ENCODE assay signal across 8 mouse cellular contexts in genomic region chr17:32162112-32162850, GRCm38 (mm10). TPM values are rescaled to one million over a fixed set of nuclear protein-coding genes. Genes with fewer than 3 reads are reported as not detected.
DNase-seq lines count a peak whose midpoint lies in the region; ATAC-seq and TF ChIP-seq lines count a peak whose summit lies in the region.

No protein-coding gene starts in this region.

- TF ChIP-seq CTCF in bone marrow macrophage, adult 2 months (IDR thresholded peaks at IDR 0.05; ENCODE audit: low read depth, low read length): peak; percentile 65; the same call in 1 of the 2 replicates
- TF ChIP-seq CTCF in heart, postnatal 0 days (IDR thresholded peaks at IDR 0.05; ENCODE audit: low read depth): peak; percentile 53
- peak; percentile 69 for TF ChIP-seq CTCF in liver, postnatal 0 days (IDR thresholded peaks at IDR 0.05; ENCODE audit: low read depth)

- H3K27me3 ChIP-seq in forebrain, embryonic 13.5 days: no peaks in the 10 kb centered on the region
- H3K27me3 ChIP-seq in heart, postnatal 0 days (ENCODE audit: control insufficient read depth, insufficient read depth, low read length): peaks cover 25% of the 10 kb centered on the region
- H3K27me3 ChIP-seq in liver, postnatal 0 days (ENCODE audit: insufficient read depth, low read length): peaks cover 72% of the 10 kb centered on the region
- no peaks in the 10 kb centered on the region for H3K27me3 ChIP-seq in neural tube, embryonic 13.5 days

- peak; percentile 36; the same call in 1 of the 2 replicates for ATAC-seq in forebrain, embryonic 13.5 days
- peak; percentile 11 for ATAC-seq in heart, postnatal 0 days (ENCODE audit: insufficient read depth, low read depth)
- ATAC-seq in liver, postnatal 0 days: no peak
- peak; percentile 44; the same call in 1 of the 2 replicates for ATAC-seq in neural tube, embryonic 13.5 days (ENCODE audit: low read depth)

- H3K4me1 ChIP-seq in bone marrow macrophage, adult 2 months (ENCODE audit: control insufficient read depth, insufficient read depth, low read length): peaks cover 11% of the 10 kb centered on the region
- peaks cover 50% of the 10 kb centered on the region for H3K4me1 ChIP-seq in forebrain, embryonic 13.5 days
- peaks cover 6% of the 10 kb centered on the region; the same call in 1 of the 2 replicates for H3K4me1 ChIP-seq in heart, postnatal 0 days (ENCODE audit: control insufficient read depth, insufficient read depth)
- peaks cover 22% of the 10 kb centered on the region for H3K4me1 ChIP-seq in liver, postnatal 0 days (ENCODE audit: insufficient read depth)
- peaks cover 50% of the 10 kb centered on the region for H3K4me1 ChIP-seq in neural tube, embryonic 13.5 days (replicated peaks)

- H3K27ac ChIP-seq in bone marrow macrophage, adult 2 months (ENCODE audit: insufficient read depth, low read depth, low read length): no peak overlapping the region
- no peak overlapping the region for H3K27ac ChIP-seq in forebrain, embryonic 13.5 days
- peak overlapping the region; percentile 26 for H3K27ac ChIP-seq in heart, postnatal 0 days (ENCODE audit: low read depth)
- H3K27ac ChIP-seq in liver, postnatal 0 days (ENCODE audit: low read depth): no peak overlapping the region
- 0 out of 2 replicates have a peak overlapping the region, but pooled peaks have one; percentile 5 for H3K27ac ChIP-seq in neural tube, embryonic 13.5 days (replicated peaks)

- DNase-seq in B cell, adult 2 months: peak; percentile 66 to 68
- DNase-seq in heart, postnatal 0 days (ENCODE audit: low spot score): no peak
- DNase-seq in kidney, postnatal 10 days: peak; percentile 87
- DNase-seq in liver, postnatal 0 days: peak; percentile 66
- DNase-seq in thymus, postnatal 10 days (ENCODE audit: low spot score in 2 of 2): peak; percentile 80 to 95

- peak overlapping the region; percentile 96 for H3K4me2 ChIP-seq in forebrain, embryonic 13.5 days
- peak overlapping the region; percentile 81 for H3K4me2 ChIP-seq in heart, postnatal 0 days (ENCODE audit: low read depth, low read length)
- H3K4me2 ChIP-seq in liver, postnatal 0 days (ENCODE audit: low read depth, low read length): peak overlapping the region; percentile 59
- H3K4me2 ChIP-seq in neural tube, embryonic 13.5 days: peak overlapping the region; percentile 93

- H3K4me3 ChIP-seq in bone marrow macrophage, adult 2 months (ENCODE audit: insufficient read depth, low read length): no peak overlapping the region; the same call in 1 of the 2 replicates
- peak overlapping the region; percentile 59 for H3K4me3 ChIP-seq in forebrain, embryonic 13.5 days
- H3K4me3 ChIP-seq in heart, postnatal 0 days (ENCODE audit: low read depth, low read length): peak overlapping the region; percentile 53
- H3K4me3 ChIP-seq in liver, postnatal 0 days (ENCODE audit: low read depth, low read length): peak overlapping the region; percentile 32
- peak overlapping the region; percentile 61 for H3K4me3 ChIP-seq in neural tube, embryonic 13.5 days

- peaks cover 12% of the 10 kb centered on the region for H3K36me3 ChIP-seq in forebrain, embryonic 13.5 days (ENCODE audit: poor library complexity, severe bottlenecking)
- H3K36me3 ChIP-seq in heart, postnatal 0 days (replicated peaks; ENCODE audit: control insufficient read depth, insufficient read depth, low read length): no peaks in the 10 kb centered on the region
- H3K36me3 ChIP-seq in liver, postnatal 0 days (replicated peaks; ENCODE audit: insufficient read depth, low read length): no peaks in the 10 kb centered on the region
- H3K36me3 ChIP-seq in neural tube, embryonic 13.5 days: no peaks in the 10 kb centered on the region

- TF ChIP-seq POLR2A in bone marrow macrophage, adult 2 months (IDR thresholded peaks at IDR 0.05; ENCODE audit: borderline replicate concordance, low read depth, low read length): no peak

- WGBS in forebrain, embryonic 13.5 days: 2% methylated on average over 57 of the region's 58 CpGs
- 2% methylated on average over 52 of the region's 58 CpGs for WGBS in heart, postnatal 0 days
- 4% methylated on average over 55 of the region's 58 CpGs for WGBS in liver, postnatal 0 days (ENCODE audit: insufficient replicate concordance)
- WGBS in neural tube, embryonic 13.5 days: 1% methylated on average over 58 of the region's 58 CpGs

- H3K9me3 ChIP-seq in forebrain, embryonic 13.5 days (replicated peaks): no peaks in the 10 kb centered on the region
- no peaks in the 10 kb centered on the region for H3K9me3 ChIP-seq in heart, postnatal 0 days (replicated peaks; ENCODE audit: control insufficient read depth, low read length)
- H3K9me3 ChIP-seq in liver, postnatal 0 days (ENCODE audit: low read length): no peaks in the 10 kb centered on the region
- no peaks in the 10 kb centered on the region for H3K9me3 ChIP-seq in neural tube, embryonic 13.5 days

- TF ChIP-seq EP300 in heart, postnatal 0 days (IDR thresholded peaks at IDR 0.05; ENCODE audit: low read depth): no peak
- no peak for TF ChIP-seq EP300 in liver, postnatal 0 days (IDR thresholded peaks at IDR 0.05; ENCODE audit: low read depth)

- H3K9ac ChIP-seq in forebrain, embryonic 13.5 days: peak overlapping the region; percentile 74
- H3K9ac ChIP-seq in heart, postnatal 0 days (replicated peaks; ENCODE audit: low read depth, low read length): 0 out of 2 replicates have a peak overlapping the region, but pooled peaks have one; percentile 44
- no peak overlapping the region for H3K9ac ChIP-seq in liver, postnatal 0 days (replicated peaks)
- peak overlapping the region; percentile 79 for H3K9ac ChIP-seq in neural tube, embryonic 13.5 days

RNA-seq across cellular contexts. Expression of gene Notch3, which starts 4.4 kb away (rescaled TPM):
- polyA plus RNA-seq in bone marrow macrophage, adult 2 months (2012; ENCODE audit: insufficient read depth, insufficient read length, missing spikeins): 0.09 TPM in 1 of 2 replicates, not detected in the other
- 7.7 and 9.7 TPM in 2 replicates for polyA plus RNA-seq in forebrain, embryonic 13.5 days (2015; fragmentation: Nextera tagmentation; extraction: Ambion mirVana)
- 36.8 and 53.6 TPM in 2 replicates for total RNA-seq in heart, postnatal 0 days (2014; rRNA removed; ENCODE audit: low replicate concordance)
- 3.7 TPM in 2 replicates for polyA plus RNA-seq in heart, postnatal 0 days (2015; fragmentation: Nextera tagmentation; extraction: Ambion mirVana)
- 0.20 and 0.26 TPM in 2 replicates for polyA plus RNA-seq in liver, postnatal 0 days (2015; fragmentation: Nextera tagmentation; extraction: Ambion mirVana)
- 7.6 and 9.0 TPM in 2 replicates for polyA plus RNA-seq in neural tube, embryonic 13.5 days (2015; fragmentation: Nextera tagmentation; extraction: Ambion mirVana)

RNA-seq across cellular contexts. Expression of gene Ephx3, which starts 27.1 kb away (rescaled TPM):
- not detected in 2 replicates for polyA plus RNA-seq in bone marrow macrophage, adult 2 months (2012; ENCODE audit: insufficient read depth, insufficient read length, missing spikeins)
- polyA plus RNA-seq in forebrain, embryonic 13.5 days (2015; fragmentation: Nextera tagmentation; extraction: Ambion mirVana): 0.08 and 0.10 TPM in 2 replicates
- total RNA-seq in heart, postnatal 0 days (2014; rRNA removed; ENCODE audit: low replicate concordance): 3.4 TPM in 1 of 2 replicates, not detected in the other
- polyA plus RNA-seq in heart, postnatal 0 days (2015; fragmentation: Nextera tagmentation; extraction: Ambion mirVana): 0.12 and 0.18 TPM in 2 replicates
- not detected in 2 replicates for polyA plus RNA-seq in liver, postnatal 0 days (2015; fragmentation: Nextera tagmentation; extraction: Ambion mirVana)
- polyA plus RNA-seq in neural tube, embryonic 13.5 days (2015; fragmentation: Nextera tagmentation; extraction: Ambion mirVana): 0.20 TPM in 1 of 2 replicates, not detected in the other

Comparison
In these comparisons a context has a peak if more than half of its experiments do, and no peak if none do; other contexts are left out.
1. H3K27ac ChIP-seq: peak in heart, postnatal 0 days (single experiment) and neural tube, embryonic 13.5 days (single experiment); none in bone marrow macrophage, adult 2 months (single experiment), forebrain, embryonic 13.5 days (single experiment) and liver, postnatal 0 days (single experiment).
2. Peak in every context shown above with its lines, with median percentiles within 50 percentile points of each other: CTCF ChIP-seq and H3K4me2 ChIP-seq.